Mouse (Mus musculus): ENCODE measurements at regions not wholly inside any gene's neighbourhood (a gene's known extent, or its start where the extent isn't known, plus 50 kb on each side); places are given as distances from the start of the nearest gene placed in this dataset.
"Not testable (repeated sequence)": the region's sequence is repeated elsewhere in the genome, so short reads cannot be mapped to it uniquely, and the experiment has no call there.

GRCm38 (mm10) chr2:107945837-107946451, 655.5 kb downstream of the Kcna4 start:
- no peaks in the 10 kb centered on the region for H3K9me3 ChIP-seq (ENCODE audit: control insufficient read depth, low read length)
- no peaks in the 10 kb centered on the region for H3K4me1 ChIP-seq (ENCODE audit: control insufficient read depth, insufficient read depth, low read length)
- no peaks in the 10 kb centered on the region for H3K36me3 ChIP-seq (ENCODE audit: control insufficient read depth, insufficient read depth, low read length)
- ATAC-seq (ENCODE audit: low FRiP score, low TSS enrichment), result 0 out of 2 replicates have a peak, but pooled peaks have one; percentile 66
- H3K27me3 ChIP-seq (ENCODE audit: control insufficient read depth, insufficient read depth, low read length), result no peaks in the 10 kb centered on the region
- H3K4me2 ChIP-seq (replicated peaks; ENCODE audit: low read depth, low read length), result no peak overlapping the region
- H3K9ac ChIP-seq (ENCODE audit: low read depth, low read length), result no peak overlapping the region
- H3K4me3 ChIP-seq (ENCODE audit: low read length), result no peak overlapping the region
- WGBS, result 10% methylated on average over 3 of the region's 3 CpGs
- no peak overlapping the region for H3K27ac ChIP-seq (ENCODE audit: low read depth, low read length)

GRCm38 (mm10) chr2:107955608-107956127, 665.2 kb downstream of the Kcna4 start:
- not testable (repeated sequence) for H3K9ac ChIP-seq (ENCODE audit: low read depth, low read length); H3K9me3 ChIP-seq (ENCODE audit: control insufficient read depth, low read length); H3K27me3 ChIP-seq (ENCODE audit: control insufficient read depth, insufficient read depth, low read length); ATAC-seq (ENCODE audit: low FRiP score, low TSS enrichment); H3K4me1 ChIP-seq (ENCODE audit: control insufficient read depth, insufficient read depth, low read length); H3K4me3 ChIP-seq (ENCODE audit: low read length); H3K4me2 ChIP-seq (replicated peaks; ENCODE audit: low read depth, low read length); H3K27ac ChIP-seq (ENCODE audit: low read depth, low read length); H3K36me3 ChIP-seq (ENCODE audit: control insufficient read depth, insufficient read depth, low read length)
- 90% methylated on average over 9 of the region's 9 CpGs for WGBS

GRCm38 (mm10) chr2:107963921-107964320, 673.5 kb downstream of the Kcna4 start:
- H3K9ac ChIP-seq (ENCODE audit: low read depth, low read length); H3K4me3 ChIP-seq (ENCODE audit: low read length); ATAC-seq (ENCODE audit: low FRiP score, low TSS enrichment); H3K36me3 ChIP-seq (ENCODE audit: control insufficient read depth, insufficient read depth, low read length); H3K9me3 ChIP-seq (ENCODE audit: control insufficient read depth, low read length); H3K4me2 ChIP-seq (replicated peaks; ENCODE audit: low read depth, low read length); H3K27ac ChIP-seq (ENCODE audit: low read depth, low read length); H3K27me3 ChIP-seq (ENCODE audit: control insufficient read depth, insufficient read depth, low read length); H3K4me1 ChIP-seq (ENCODE audit: control insufficient read depth, insufficient read depth, low read length): not testable (repeated sequence)
- WGBS, result 84% methylated on average over 8 of the region's 8 CpGs

DNA sequence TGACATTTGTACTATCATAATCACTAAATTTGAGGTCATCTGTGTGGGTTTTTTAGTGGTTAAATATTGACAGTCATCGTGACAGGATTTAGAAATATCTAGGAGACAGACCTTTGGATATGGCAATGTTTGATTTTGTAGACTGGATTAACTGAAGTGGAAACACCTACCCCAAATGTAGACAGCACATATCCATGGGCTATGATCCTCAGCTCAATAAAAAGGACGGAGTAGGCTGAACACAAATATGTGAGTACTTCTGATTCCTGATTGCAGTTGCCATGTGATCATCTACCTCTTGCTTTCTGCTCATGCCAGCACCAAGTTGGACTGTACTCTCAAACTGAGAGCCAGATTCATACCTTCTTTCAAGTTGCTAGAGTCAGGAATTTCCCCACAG, 674.4 kb downstream of the Kcna4 start:
- H3K9me3 ChIP-seq (ENCODE audit: control insufficient read depth, low read length), result no peaks in the 10 kb centered on the region
- WGBS, result 89% methylated on average over 2 of the region's 2 CpGs
- no peak overlapping the region for H3K27ac ChIP-seq (ENCODE audit: low read depth, low read length)
- no peaks in the 10 kb centered on the region for H3K27me3 ChIP-seq (ENCODE audit: control insufficient read depth, insufficient read depth, low read length)
- H3K9ac ChIP-seq (ENCODE audit: low read depth, low read length), result no peak overlapping the region
- no peak overlapping the region for H3K4me2 ChIP-seq (replicated peaks; ENCODE audit: low read depth, low read length)
- H3K4me1 ChIP-seq (ENCODE audit: control insufficient read depth, insufficient read depth, low read length), result no peaks in the 10 kb centered on the region
- no peak for ATAC-seq (ENCODE audit: low FRiP score, low TSS enrichment)
- no peaks in the 10 kb centered on the region for H3K36me3 ChIP-seq (ENCODE audit: control insufficient read depth, insufficient read depth, low read length)
- H3K4me3 ChIP-seq (ENCODE audit: low read length), result no peak overlapping the region

GRCm38 (mm10) chr2:107965336-107966306, 675.2 kb downstream of the Kcna4 start:
- H3K36me3 ChIP-seq (ENCODE audit: control insufficient read depth, insufficient read depth, low read length), result no peaks in the 10 kb centered on the region
- no peaks in the 10 kb centered on the region for H3K27me3 ChIP-seq (ENCODE audit: control insufficient read depth, insufficient read depth, low read length)
- no peaks in the 10 kb centered on the region for H3K9me3 ChIP-seq (ENCODE audit: control insufficient read depth, low read length)
- H3K9ac ChIP-seq (ENCODE audit: low read depth, low read length), result no peak overlapping the region
- no peak for ATAC-seq (ENCODE audit: low FRiP score, low TSS enrichment)
- H3K27ac ChIP-seq (ENCODE audit: low read depth, low read length), result no peak overlapping the region
- no peaks in the 10 kb centered on the region for H3K4me1 ChIP-seq (ENCODE audit: control insufficient read depth, insufficient read depth, low read length)
- H3K4me3 ChIP-seq (ENCODE audit: low read length), result no peak overlapping the region
- WGBS, result 75% methylated on average over 7 of the region's 7 CpGs
- no peak overlapping the region for H3K4me2 ChIP-seq (replicated peaks; ENCODE audit: low read depth, low read length)

DNA sequence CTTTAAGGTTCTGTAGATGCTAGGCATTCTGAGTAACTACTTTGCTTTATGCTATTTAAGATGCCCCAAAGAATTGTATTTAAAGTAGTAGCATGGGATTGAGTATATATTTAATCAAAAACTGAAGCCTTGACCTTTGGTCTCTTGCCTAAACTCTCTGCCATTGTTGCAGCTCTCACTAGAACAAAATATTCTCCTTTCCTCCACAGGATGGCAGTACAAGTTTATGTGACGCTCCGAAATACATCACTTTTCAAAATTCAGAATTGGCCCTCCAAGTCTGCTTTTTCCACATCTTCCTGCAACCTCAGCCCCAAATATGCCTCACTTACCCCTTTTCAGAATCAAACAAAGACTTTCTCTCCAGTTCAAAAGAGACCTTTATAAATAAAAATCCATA, 678.1 kb downstream of the Kcna4 start:
- WGBS, result 56% methylated on average over 2 of the region's 2 CpGs
- H3K27me3 ChIP-seq (ENCODE audit: control insufficient read depth, insufficient read depth, low read length), result no peaks in the 10 kb centered on the region
- no peak overlapping the region for H3K4me2 ChIP-seq (replicated peaks; ENCODE audit: low read depth, low read length)
- no peak overlapping the region for H3K9ac ChIP-seq (ENCODE audit: low read depth, low read length)
- no peaks in the 10 kb centered on the region for H3K9me3 ChIP-seq (ENCODE audit: control insufficient read depth, low read length)
- H3K36me3 ChIP-seq (ENCODE audit: control insufficient read depth, insufficient read depth, low read length), result no peaks in the 10 kb centered on the region
- no peaks in the 10 kb centered on the region for H3K4me1 ChIP-seq (ENCODE audit: control insufficient read depth, insufficient read depth, low read length)
- ATAC-seq (ENCODE audit: low FRiP score, low TSS enrichment), result no peak
- no peak overlapping the region for H3K4me3 ChIP-seq (ENCODE audit: low read length)
- no peak overlapping the region for H3K27ac ChIP-seq (ENCODE audit: low read depth, low read length)

DNA sequence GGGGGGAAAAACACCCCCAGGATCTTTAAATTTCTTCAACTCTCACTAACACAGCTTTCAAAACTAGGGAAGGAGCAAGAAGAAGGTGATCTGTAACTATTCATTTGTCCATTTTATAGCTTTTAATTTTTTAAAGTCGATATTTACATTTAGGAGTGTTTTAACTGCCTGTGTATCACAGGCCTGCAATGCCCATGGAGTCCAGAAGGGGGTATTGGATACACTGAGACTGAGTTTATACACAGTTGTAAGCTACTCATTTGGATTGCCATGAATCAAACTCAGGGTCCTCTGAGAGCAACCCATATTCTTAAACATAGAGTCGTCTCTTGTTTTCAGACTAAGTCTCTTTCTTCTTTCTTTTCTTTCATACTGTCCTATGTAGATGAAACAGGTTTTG, 679.1 kb downstream of the Kcna4 start:
- ATAC-seq (ENCODE audit: low FRiP score, low TSS enrichment), result no peak
- no peak overlapping the region for H3K27ac ChIP-seq (ENCODE audit: low read depth, low read length)
- WGBS, result 85% methylated on average over 2 of the region's 2 CpGs

DNA sequence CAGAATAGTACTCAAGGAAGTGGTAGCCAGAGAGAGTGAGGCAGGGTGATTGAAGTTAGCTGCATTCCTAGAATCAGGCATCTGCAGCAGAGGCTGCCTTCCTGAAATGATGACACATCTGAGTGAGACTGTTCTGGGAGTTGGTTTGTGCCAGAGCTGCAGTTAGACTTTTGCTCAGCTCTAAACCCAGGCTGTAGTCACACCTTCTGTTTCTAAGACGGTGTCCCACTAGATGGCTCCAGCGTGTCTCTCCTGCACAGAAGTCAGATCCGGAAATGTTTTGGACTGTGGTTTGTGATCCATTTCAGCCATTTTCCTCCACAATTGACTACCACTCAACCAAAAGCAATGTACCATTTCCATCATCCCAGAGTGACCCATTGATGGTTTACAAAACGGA, 683.1 kb downstream of the Kcna4 start:
- H3K27ac ChIP-seq (ENCODE audit: low read depth, low read length), result no peak overlapping the region
- no peaks in the 10 kb centered on the region for H3K9me3 ChIP-seq (ENCODE audit: control insufficient read depth, low read length)
- H3K4me1 ChIP-seq (ENCODE audit: control insufficient read depth, insufficient read depth, low read length), result no peaks in the 10 kb centered on the region
- no peak for ATAC-seq (ENCODE audit: low FRiP score, low TSS enrichment)
- H3K4me2 ChIP-seq (replicated peaks; ENCODE audit: low read depth, low read length), result no peak overlapping the region
- H3K27me3 ChIP-seq (ENCODE audit: control insufficient read depth, insufficient read depth, low read length), result no peaks in the 10 kb centered on the region
- H3K4me3 ChIP-seq (ENCODE audit: low read length), result no peak overlapping the region
- H3K9ac ChIP-seq (ENCODE audit: low read depth, low read length), result no peak overlapping the region
- no peaks in the 10 kb centered on the region for H3K36me3 ChIP-seq (ENCODE audit: control insufficient read depth, insufficient read depth, low read length)
- WGBS, result 70% methylated on average over 4 of the region's 4 CpGs

More for the DNA sequence above, 679.1 kb downstream of the Kcna4 start:
- Histone ChIP-seq H3K4me3 (ENCODE audit: low read length) (no peak overlapping the region), H3K36me3 (ENCODE audit: control insufficient read depth, insufficient read depth, low read length) (no peaks in the 10 kb centered on the region), H3K27me3 (ENCODE audit: control insufficient read depth, insufficient read depth, low read length) (no peaks in the 10 kb centered on the region), H3K9ac (ENCODE audit: low read depth, low read length) (no peak overlapping the region), H3K4me1 (ENCODE audit: control insufficient read depth, insufficient read depth, low read length) (no peaks in the 10 kb centered on the region), H3K4me2 (replicated peaks; ENCODE audit: low read depth, low read length) (no peak overlapping the region), H3K9me3 (ENCODE audit: control insufficient read depth, low read length) (no peaks in the 10 kb centered on the region)

DNA sequence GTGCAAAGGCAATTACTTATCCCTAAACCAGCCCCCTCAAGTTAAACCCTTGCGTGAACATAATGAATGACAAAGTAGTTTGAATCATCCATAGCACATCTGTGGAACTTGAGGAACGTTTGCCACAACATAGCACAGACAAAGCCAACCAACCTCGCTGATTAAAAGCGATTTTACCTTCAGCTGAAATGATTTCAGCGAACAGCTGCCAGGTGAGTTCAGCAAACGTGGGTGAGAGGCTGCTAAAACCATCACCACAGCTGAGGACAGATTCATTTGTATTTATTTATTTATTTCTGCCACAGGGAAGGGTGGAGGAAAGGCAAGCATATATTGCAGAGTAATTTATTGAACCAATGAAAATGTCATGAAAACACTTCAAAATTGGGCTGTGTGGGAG, 704.4 kb downstream of the Kcna4 start:
- H3K27ac ChIP-seq (ENCODE audit: low read depth, low read length), result no peak overlapping the region
- H3K4me1 ChIP-seq (ENCODE audit: control insufficient read depth, insufficient read depth, low read length), result no peaks in the 10 kb centered on the region
- no peak overlapping the region for H3K4me3 ChIP-seq (ENCODE audit: low read length)
- no peak overlapping the region for H3K4me2 ChIP-seq (replicated peaks; ENCODE audit: low read depth, low read length)
- ATAC-seq (ENCODE audit: low FRiP score, low TSS enrichment), result no peak
- no peak overlapping the region for H3K9ac ChIP-seq (ENCODE audit: low read depth, low read length)
- H3K36me3 ChIP-seq (ENCODE audit: control insufficient read depth, insufficient read depth, low read length), result no peaks in the 10 kb centered on the region
- H3K27me3 ChIP-seq (ENCODE audit: control insufficient read depth, insufficient read depth, low read length), result no peaks in the 10 kb centered on the region
- WGBS, result 59% methylated on average over 6 of the region's 6 CpGs
- H3K9me3 ChIP-seq (ENCODE audit: control insufficient read depth, low read length), result no peaks in the 10 kb centered on the region

Measured in kidney, embryonic 14.5 days (tissue).